Mouse (Mus musculus): Measurements from ENCODE around the gene E2f4.
A peak's percentile ranks its signal among the peaks of the same experiment; 100 is the strongest.

E2f4 gene

DNA sequence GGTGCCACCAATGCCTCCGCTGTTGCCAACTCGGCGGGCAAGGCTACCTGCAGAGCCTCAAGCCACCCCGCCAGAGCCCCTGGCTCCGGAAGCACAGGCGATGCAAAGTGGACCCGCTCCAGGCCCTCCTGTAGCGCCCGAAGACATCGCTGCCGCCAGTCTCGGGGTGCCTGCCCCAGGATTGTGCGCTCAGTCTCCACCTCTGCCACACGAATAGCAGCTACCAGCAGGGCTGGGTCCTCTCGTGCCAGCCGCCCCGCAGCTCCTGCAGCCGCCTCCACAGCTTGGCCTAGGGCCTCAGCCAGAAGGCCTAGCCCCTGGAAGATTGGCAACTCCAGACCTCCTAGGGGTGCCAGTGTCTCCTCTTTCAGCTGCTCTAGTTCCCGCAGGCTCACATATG is 4.1 kb upstream of the E2f4 start:
- DNase-seq (ENCODE audit: inconsistent ontology term), result no peak

DNA sequence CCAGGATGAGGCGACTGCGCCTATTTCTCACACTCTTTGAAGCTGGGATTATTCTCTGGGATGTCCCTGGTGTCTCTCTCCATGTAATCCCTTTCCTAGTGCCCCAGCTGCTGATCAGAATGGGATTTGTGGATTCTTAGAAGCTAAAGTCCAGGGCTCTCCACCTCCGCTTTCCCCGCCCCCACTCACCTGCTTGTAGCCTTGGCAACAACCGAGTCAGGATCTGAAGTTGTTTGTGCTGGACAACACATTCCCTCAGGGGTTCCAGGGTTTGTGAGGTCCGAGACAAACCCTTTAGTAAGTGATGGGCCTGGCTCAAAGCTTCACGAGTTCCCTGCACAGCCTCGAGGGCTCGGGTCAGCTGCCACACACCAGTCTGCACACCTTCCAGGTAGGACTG is 2.7 kb upstream of the E2f4 start:
- no peak for DNase-seq (ENCODE audit: inconsistent ontology term)

DNA sequence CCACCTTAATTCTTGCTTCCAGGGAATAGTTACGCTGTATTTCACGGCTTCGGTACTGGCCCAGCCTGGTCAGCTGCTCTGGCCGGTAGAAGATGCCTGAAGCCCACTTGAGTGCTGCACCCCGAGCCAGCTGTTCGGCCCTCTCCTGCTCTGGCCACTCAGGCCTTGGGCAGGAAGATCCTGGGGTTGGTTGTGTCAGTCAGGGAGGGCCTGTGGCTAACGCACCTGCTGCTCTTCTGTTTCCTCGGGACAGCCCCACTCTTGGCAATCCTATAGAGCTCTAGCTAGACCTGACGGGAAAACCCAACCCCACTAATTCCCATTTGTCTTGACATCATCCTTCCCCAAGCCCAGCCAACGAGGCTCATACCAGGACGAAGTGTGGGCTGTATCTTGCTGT is 2.2 kb upstream of the E2f4 start:
- no peak for DNase-seq (ENCODE audit: inconsistent ontology term)

GRCm38 (mm10) chr8:105295895-105296573 is 1.4 kb upstream of the E2f4 start, which contains the start of gene Exoc3l:
Gene Exoc3l (minus strand): TSS chr8:105296101.
- DNase-seq (ENCODE audit: inconsistent ontology term), result no peak

GRCm38 (mm10) chr8:105298351-105299252 is 1.1 kb downstream of the E2f4 start:
- no peak for DNase-seq (ENCODE audit: inconsistent ontology term)

DNA sequence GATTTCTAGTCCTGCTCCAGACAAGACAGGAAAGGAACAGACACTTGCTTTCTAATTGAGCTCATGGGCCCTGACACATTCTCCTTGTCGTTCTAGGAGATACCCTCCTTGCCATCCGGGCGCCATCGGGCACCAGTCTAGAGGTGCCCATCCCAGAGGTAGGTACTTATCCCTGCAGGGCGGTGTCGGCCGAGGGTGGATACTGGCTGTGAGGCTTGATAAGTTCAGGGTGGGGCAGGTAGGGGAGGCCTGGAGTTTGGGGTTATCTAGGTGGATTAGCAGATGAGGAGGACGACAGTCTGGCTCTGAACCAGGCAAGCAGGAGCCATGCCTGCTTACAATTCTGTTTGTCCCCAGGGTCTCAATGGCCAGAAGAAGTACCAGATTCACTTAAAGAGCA is 2.5 kb downstream of the E2f4 start:
- no peak for DNase-seq (ENCODE audit: inconsistent ontology term)

GRCm38 (mm10) chr8:105303396-105303795 is 5.9 kb downstream of the E2f4 start:
- peak; percentile 10 for DNase-seq (ENCODE audit: inconsistent ontology term)

DNA sequence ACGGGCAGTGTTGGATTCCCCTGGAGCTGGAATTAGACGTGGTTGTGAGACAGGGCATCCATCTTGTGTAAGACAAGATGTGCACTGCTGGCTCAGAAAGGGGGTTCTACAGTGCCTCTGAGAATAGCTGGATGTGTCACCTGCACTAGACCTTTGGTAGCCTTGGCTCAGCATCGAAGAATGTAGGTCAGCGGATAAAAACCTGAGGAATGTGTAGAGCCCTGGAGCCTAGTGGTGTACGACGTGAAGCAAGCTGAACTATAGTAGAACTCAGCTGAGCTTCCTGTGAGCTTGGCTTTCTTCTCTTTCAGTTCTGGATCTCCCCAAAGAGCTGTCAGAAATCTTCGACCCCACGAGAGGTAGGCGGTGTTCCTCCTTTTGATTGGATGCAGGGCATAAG is 6.4 kb downstream of the E2f4 start:
- DNase-seq (ENCODE audit: inconsistent ontology term), result peak; percentile 71

GRCm38 (mm10) chr8:105304325-105305210 is 7.1 kb downstream of the E2f4 start:
- peak; percentile 83 for DNase-seq (ENCODE audit: inconsistent ontology term)

- DNase-seq (ENCODE audit: inconsistent ontology term), result peak; percentile 81
These were observed 8.0 kb downstream of the E2f4 start, which contains the start of gene Elmo3 for GRCm38 (mm10) chr8:105305211-105306145. Gene Elmo3 (plus strand): TSS chr8:105305601.

DNA sequence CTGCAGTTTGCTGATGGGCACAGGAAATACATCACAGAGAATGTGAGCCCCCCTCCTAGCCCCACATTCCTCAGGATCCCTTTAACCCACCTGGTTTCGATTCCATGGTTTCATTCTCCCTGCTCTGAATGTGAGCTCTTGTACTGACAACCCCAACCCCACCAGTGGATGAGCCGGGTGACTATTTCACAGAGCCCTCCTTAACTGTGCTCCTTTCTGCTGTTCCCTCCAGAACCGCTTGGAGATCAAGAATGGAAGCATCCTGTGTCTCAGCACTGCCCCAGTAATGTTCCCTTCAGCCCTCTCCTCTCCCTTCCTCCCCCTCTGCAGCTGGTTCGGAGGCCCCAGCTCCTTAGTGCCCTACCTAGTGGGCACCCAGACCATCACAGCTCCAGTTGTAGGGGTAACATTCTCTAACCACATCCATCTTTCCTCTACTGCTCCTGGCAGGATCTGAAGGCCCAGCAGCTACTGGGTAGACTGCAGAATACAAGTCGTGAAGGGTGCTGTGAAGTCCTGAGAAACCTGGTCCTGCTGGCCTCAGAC is 8.8 kb downstream of the E2f4 start:
- no peak for DNase-seq (ENCODE audit: inconsistent ontology term)

DNA sequence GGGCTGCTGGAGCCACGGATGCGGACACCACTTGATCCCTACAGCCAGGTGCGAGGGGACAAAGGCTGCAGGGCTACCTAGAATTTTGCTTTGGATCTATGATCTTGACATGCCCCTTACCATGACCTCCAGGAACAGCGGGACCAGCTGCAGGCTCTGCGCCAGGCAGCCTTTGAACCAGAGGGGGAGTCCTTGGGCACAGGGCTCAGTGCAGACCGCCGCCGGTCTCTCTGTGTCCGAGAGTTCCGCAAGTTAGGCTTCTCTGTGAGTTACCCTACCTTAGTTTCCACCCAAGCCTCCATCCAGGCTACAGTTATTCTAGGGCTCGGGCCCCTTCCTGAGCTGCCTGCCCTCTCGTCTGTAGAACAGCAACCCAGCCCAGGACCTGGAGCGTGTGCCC is 10.2 kb downstream of the E2f4 start:
- no peak for DNase-seq (ENCODE audit: inconsistent ontology term)

GRCm38 (mm10) chr8:105308428-105308827 is 11.0 kb downstream of the E2f4 start:
- no peak for DNase-seq (ENCODE audit: inconsistent ontology term)

DNA sequence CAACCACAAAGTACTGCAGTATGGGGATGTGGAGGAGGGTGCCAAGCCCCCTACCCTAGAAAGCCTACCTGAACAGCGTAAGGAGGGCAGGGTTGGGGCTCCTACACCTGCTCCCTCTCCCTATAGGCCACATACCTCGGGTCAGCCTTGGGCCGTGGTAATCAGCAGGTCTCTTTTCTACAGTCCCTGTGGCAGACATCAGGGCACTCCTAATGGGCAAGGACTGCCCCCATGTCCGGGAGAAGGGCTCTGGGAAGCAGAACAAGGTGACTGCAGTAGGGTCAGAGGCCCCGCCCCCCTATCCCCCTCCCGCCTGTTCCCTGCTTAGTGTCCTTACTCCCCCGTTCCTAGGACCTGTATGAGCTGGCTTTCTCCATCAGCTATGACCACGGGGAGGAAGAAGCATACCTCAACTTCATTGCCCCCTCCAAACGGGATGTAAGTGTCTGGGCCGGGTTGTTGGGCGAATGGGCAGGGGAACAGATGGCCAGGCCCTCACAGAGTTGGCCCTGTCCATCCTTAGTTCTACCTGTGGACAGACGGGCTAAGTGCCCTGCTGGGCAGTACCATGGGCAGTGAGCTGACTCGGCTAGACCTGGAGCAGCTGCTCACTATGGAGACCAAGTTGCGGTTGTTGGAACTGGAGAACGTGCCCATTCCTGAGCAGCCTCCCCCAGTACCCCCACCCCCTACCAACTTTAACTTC is 11.8 kb downstream of the E2f4 start:
- no peak for DNase-seq (ENCODE audit: inconsistent ontology term)

GRCm38 (mm10) chr8:105310118-105310517 is 12.7 kb downstream of the E2f4 start:
- no peak for DNase-seq (ENCODE audit: inconsistent ontology term)

- no peak for DNase-seq (ENCODE audit: inconsistent ontology term)
These were observed 14.3 kb downstream of the E2f4 start for GRCm38 (mm10) chr8:105311718-105312117.

DNA sequence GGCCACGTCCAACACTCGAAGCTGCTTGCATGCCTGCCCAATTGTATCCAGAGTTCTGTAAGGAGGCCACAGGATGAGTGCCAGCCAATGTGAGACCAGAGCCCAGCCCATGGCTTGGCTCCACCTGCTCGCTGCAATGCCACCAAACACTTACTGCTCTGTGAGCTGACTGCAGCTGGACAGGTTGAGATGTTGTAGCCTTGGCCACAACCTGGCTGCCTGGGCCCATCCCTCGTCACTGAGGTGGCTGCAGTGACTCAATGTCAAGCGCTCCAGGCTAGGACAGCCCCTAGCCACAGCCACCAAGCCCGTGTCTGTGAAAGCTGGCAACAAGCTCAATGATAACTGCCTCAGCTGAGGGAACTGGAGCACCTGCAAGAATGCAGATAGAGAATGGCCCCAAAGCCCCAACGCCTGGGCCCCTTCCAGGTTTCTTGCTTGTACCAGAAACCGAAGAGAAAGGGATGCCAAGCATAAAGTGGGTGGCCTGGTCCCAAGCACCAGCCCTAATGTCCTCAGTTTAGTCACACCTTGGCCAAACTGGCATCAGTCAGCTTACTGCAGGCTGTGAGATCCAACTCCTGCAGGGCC is 15.5 kb downstream of the E2f4 start:
- no peak for DNase-seq (ENCODE audit: inconsistent ontology term)

- DNase-seq (ENCODE audit: inconsistent ontology term), result no peak
These were observed 16.3 kb downstream of the E2f4 start for GRCm38 (mm10) chr8:105313622-105314402.
